Mouse (Mus musculus): Measurements from ENCODE around the gene Pkig.

GRCm38 (mm10) chr2:163613206-163613605 lies 45.0 kb upstream of the Pkig start:
- TF ChIP-seq IRF4 (IDR thresholded peaks at IDR 0.05; ENCODE audit: low read depth, low read length) (no peak), CTCF (conservative IDR thresholded peaks at IDR 0.05 in 1 of 2, IDR thresholded peaks at IDR 0.05 in 1 of 2; ENCODE audit: low read depth in 2 of 2, low read length in 2 of 2) (no peak), USF1 (IDR thresholded peaks at IDR 0.05; ENCODE audit: low read depth, low read length) (no peak), KAT2A (IDR thresholded peaks at IDR 0.05; ENCODE audit: insufficient replicate concordance, low read length) (no peak), NELFE (IDR thresholded peaks at IDR 0.05; ENCODE audit: low read depth, low read length) (no peak), MYC (IDR thresholded peaks at IDR 0.05; ENCODE audit: low read depth, low read length) (no peak), E2F4 (IDR thresholded peaks at IDR 0.05; ENCODE audit: insufficient replicate concordance, low read depth, low read length) (no peak), EP300 (IDR thresholded peaks at IDR 0.05; ENCODE audit: low read length) (no peak), MAX (IDR thresholded peaks at IDR 0.05; ENCODE audit: low read length) (no peak), CHD1 (IDR thresholded peaks at IDR 0.05; ENCODE audit: low read depth, low read length) (no peak)

All from CH12.LX (cell line).